Mouse (Mus musculus): ENCODE measurements at regions not wholly inside any gene's neighbourhood (a gene's known extent, or its start where the extent isn't known, plus 50 kb on each side); places are given as distances from the start of the nearest gene placed in this dataset.

- no peak for DNase-seq (ENCODE audit: low spot score)
Observed at GRCm38 (mm10) chr5:43089941-43090340, 143.0 kb upstream of the Cpeb2 start.

GRCm38 (mm10) chr5:43093647-43094326 is 139.2 kb upstream of the Cpeb2 start:
- no peak for DNase-seq (ENCODE audit: low spot score)

- no peak for DNase-seq (ENCODE audit: low spot score)
Observed at GRCm38 (mm10) chr5:43094329-43094898, 138.6 kb upstream of the Cpeb2 start.

GRCm38 (mm10) chr5:43102000-43102459 is 130.9 kb upstream of the Cpeb2 start:
- no peak for DNase-seq (ENCODE audit: low spot score)

GRCm38 (mm10) chr5:43102590-43102989 is 130.4 kb upstream of the Cpeb2 start:
- no peak for DNase-seq (ENCODE audit: low spot score)

- DNase-seq (ENCODE audit: low spot score): no peak
Observed at GRCm38 (mm10) chr5:43103728-43104127, 129.2 kb upstream of the Cpeb2 start.

- DNase-seq (ENCODE audit: low spot score): no peak
Observed at GRCm38 (mm10) chr5:43105528-43105927, 127.4 kb upstream of the Cpeb2 start.

- no peak for DNase-seq (ENCODE audit: low spot score)
Observed at GRCm38 (mm10) chr5:43107436-43108259, 125.3 kb upstream of the Cpeb2 start.

- no peak for DNase-seq (ENCODE audit: low spot score)
Observed at GRCm38 (mm10) chr5:43108260-43108589, 124.7 kb upstream of the Cpeb2 start.

GRCm38 (mm10) chr5:43110122-43110521 is 122.8 kb upstream of the Cpeb2 start:
- DNase-seq (ENCODE audit: low spot score): peak; percentile 34

GRCm38 (mm10) chr5:43111740-43112139 is 121.2 kb upstream of the Cpeb2 start:
- no peak for DNase-seq (ENCODE audit: low spot score)

- no peak for DNase-seq (ENCODE audit: low spot score)
Observed at GRCm38 (mm10) chr5:43113405-43114119, 119.4 kb upstream of the Cpeb2 start.

GRCm38 (mm10) chr5:43115507-43115906 is 117.5 kb upstream of the Cpeb2 start:
- DNase-seq (ENCODE audit: low spot score): no peak

GRCm38 (mm10) chr5:43116821-43117220 is 116.1 kb upstream of the Cpeb2 start:
- DNase-seq (ENCODE audit: low spot score): no peak

GRCm38 (mm10) chr5:43121065-43121464 is 111.9 kb upstream of the Cpeb2 start:
- DNase-seq (ENCODE audit: low spot score): no peak

- DNase-seq (ENCODE audit: low spot score): no peak
Observed at GRCm38 (mm10) chr5:43124301-43124700, 108.7 kb upstream of the Cpeb2 start.

GRCm38 (mm10) chr5:43125774-43126536 is 107.0 kb upstream of the Cpeb2 start:
- no peak for DNase-seq (ENCODE audit: low spot score)

- DNase-seq (ENCODE audit: low spot score): no peak
Observed at GRCm38 (mm10) chr5:43130377-43130776, 102.6 kb upstream of the Cpeb2 start.

GRCm38 (mm10) chr5:43130901-43131557 is 101.9 kb upstream of the Cpeb2 start:
- no peak for DNase-seq (ENCODE audit: low spot score)

- DNase-seq (ENCODE audit: low spot score): no peak
Observed at GRCm38 (mm10) chr5:43133672-43134071, 99.3 kb upstream of the Cpeb2 start.

GRCm38 (mm10) chr5:43136142-43136541 is 96.8 kb upstream of the Cpeb2 start:
- DNase-seq (ENCODE audit: low spot score): no peak

Measured in urinary bladder, postnatal 14 days (tissue).